Comparison of ENCODE assay signal across 24 mouse cellular contexts in the genomic region with DNA sequence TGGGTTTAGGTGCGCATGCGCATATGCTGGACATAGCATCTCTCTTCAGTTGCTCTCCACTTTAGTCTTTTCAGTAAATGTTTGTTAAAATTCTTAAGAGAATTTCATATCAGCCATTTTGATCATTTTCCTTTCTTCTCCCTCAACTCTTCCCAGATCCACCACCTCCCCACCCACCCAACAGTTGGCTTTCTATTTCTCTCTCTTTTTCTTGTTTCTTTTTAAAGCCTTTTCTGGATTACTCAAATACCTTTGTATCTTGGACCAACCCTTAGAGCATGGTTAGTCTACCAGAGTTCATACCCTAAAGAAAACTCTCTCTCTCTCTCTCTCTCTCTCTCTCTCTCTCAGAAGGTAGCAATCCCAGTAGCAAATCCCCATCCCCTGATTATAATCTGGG.
"Had no signal": no experiment of that assay in that cellular context is flagged by ENCODE, and none has a peak within 500 bp of the region (broad histone marks: within the 10 kb centered on the region; RNA-seq: fewer than 3 reads in every experiment).

No protein-coding gene starts in this region.

- H3K27ac ChIP-seq: heart, adult 2 months; heart, embryonic 13.5 days; heart, embryonic 15.5 days; hindbrain, embryonic 13.5 days; hindbrain, embryonic 15.5 days; hindbrain, postnatal 0 days; kidney, embryonic 15.5 days; kidney, postnatal 0 days; limb, embryonic 10.5 days; limb, embryonic 12.5 days; liver, embryonic 13.5 days; liver, embryonic 15.5 days had no signal

- H3K4me3 ChIP-seq: heart, adult 2 months; heart, embryonic 13.5 days; heart, embryonic 15.5 days; hindbrain, embryonic 13.5 days; hindbrain, embryonic 15.5 days; kidney, embryonic 15.5 days; limb, embryonic 10.5 days; limb, embryonic 12.5 days; liver, embryonic 13.5 days; liver, embryonic 15.5 days had no signal

- DNase-seq: gastrocnemius, postnatal 14 days; gastrocnemius, postnatal 36 days; heart, adult 2 months; heart, postnatal 14 days; heart, postnatal 36 days; kidney, adult 11 months; kidney, adult 2 months; kidney, adult 9 months; kidney, postnatal 14 days; kidney, postnatal 36 days; layer of hippocampus, adult 9-11 months; liver; liver, embryonic 13.5 days had no signal

- ATAC-seq: hindbrain, postnatal 0 days; intestine, embryonic 16.5 days had no signal
